Mouse (Mus musculus) liver, embryonic 14.5 days (tissue): ENCODE measurements around the gene Rasgrp2.

ENCODE experiments used
- CTCF ChIP-seq: IDR thresholded peaks from 2 replicates; pipeline ENCODE4 v1.5.1; 2016; ENCODE audit warnings: antibody characterized with exemption, low read depth, control low read depth
- EP300 ChIP-seq: IDR thresholded peaks from 2 replicates; pipeline ENCODE4 v1.6.1; 2016; ENCODE audit warnings: antibody characterized with exemption, low read depth

DNA sequence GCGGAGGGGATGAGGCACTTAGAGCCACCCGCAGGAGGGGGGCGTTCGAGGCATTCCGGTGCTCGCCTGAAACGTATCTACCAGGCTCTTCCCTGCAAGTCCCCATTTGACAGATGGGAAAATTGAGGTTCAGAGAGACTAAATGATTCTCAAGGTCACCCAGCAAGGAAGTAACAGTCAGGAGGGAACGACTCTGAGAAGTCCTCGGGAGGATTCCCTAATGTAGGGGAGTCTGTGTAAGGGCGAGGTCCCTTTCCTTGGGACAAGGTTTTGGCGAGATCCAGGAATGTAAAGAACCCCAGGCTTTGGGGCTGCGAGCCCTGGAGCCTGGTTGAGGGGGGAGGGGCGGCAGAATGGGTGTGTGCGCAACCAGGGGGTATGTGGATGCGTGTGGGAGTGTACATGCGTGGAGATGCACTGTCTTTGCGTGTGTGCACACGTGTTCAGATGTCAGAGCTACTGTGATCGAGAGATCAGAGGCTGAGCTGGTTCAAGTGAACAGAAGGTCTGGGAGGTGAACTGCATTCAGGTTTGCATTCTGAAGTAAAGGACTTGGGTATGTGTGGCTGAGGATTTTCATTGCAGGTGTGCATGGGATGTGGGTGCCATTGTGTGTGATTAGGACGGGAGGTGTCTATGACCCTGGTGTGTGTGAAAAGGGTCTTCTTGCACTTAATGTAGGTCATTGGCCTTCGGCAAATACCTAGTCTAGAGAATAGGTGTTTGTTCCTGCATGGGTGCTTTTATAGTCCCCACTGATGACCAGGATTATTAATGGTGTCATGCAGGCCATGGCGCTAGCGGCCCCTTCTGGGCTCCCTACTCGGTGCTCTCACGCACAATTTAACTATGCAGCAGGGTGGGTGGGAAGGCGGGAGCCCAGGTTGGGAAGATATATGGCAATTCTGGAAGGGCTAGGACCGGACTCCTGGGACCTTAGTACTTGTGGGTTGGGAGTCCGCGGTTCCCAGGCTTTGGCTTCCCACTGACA lies 1.3 kb downstream of the Rasgrp2 start:
- TF ChIP-seq CTCF, result no peak
- no peak for TF ChIP-seq EP300
